Mouse (Mus musculus): ENCODE results near the gene Rc3h1.
"Not testable (repeated sequence)": the region's sequence is repeated elsewhere in the genome, so short reads cannot be mapped to it uniquely, and the experiment has no call there.

Gene Rc3h1

GRCm38 (mm10) chr1:160933896-160934482 is 27.8 kb downstream of the Rc3h1 start:
- in situ Hi-C loops (cut with MboI; ENCODE audit: unreplicated experiment in 2 of 2) = loop anchor here (5.0 to 25.0 kb wide), 6 partner anchors 82 to 1647 kb away; no protein-coding TSS in a partner anchor

DNA sequence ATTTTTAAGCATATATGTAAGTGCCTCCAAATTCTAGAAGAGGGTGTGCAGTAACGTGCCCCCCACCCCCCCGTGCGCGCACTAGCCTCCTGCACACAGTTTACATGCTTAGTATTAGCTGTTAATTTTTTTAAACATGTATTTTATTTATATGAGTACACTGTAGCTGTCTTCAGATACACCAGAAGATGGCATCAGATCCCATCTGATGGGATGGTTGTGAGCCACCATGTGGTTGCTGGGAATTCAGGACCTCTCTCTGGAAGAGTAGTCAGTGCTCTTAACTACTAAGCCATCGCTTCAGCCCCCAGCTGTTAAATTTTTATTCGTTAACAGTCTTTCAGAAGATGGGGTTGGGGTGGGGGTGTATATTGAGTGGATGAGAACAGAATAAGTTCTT is 29.3 kb downstream of the Rc3h1 start:
- in situ Hi-C loops (cut with MboI; ENCODE audit: unreplicated experiment in 2 of 2) = loop anchor here (5.0 to 25.0 kb wide), 5 partner anchors 198 to 1648 kb away; no protein-coding TSS in a partner anchor

DNA sequence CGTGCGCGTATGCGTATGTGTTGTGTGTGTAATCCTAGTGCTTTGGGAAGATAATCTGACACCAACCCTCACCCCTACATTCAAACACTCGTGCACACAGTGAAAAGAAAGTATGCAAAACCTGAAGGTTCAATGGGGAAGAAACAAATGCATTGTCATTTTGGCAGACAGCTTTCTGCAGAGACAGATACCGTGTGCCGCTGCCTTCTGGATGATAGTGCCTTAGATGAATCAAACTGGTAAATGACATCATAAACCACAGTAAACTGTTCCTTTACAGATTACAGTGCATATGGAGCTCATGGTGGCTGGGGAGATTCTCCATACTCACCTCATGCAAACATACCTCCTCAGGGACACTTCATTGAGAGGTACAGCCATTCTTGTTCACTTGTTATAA is 57.0 kb downstream of the Rc3h1 start:
- in situ Hi-C loops (cut with MboI; ENCODE audit: unreplicated experiment in 2 of 2) = loop anchor here (10.0 to 25.0 kb wide), 5 partner anchors 442 to 1749 kb away; no protein-coding TSS in a partner anchor

DNA sequence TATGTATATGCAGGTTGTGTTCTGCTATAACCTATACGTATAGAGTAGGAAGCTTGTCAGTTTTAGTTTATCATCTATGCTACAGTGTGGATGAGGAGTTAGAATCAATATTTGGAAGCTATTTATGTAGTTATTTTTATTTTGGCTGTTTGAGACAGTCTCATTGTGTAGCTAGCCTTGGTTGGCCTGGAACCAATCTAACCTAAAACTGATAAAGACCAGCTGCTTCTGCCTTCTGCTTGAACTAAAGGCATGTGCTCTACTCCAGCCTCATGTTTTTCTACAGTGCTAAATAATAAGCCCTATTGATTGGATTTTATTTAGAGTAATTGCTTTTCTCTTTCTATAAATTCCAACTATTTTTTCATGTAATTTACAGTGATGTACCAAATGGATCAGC is 61.0 kb downstream of the Rc3h1 start:
- in situ Hi-C loops (cut with MboI; ENCODE audit: unreplicated experiment in 2 of 2) = loop anchor here (10.0 to 25.0 kb wide), 5 partner anchors 438 to 1745 kb away; no protein-coding TSS in a partner anchor

DNA sequence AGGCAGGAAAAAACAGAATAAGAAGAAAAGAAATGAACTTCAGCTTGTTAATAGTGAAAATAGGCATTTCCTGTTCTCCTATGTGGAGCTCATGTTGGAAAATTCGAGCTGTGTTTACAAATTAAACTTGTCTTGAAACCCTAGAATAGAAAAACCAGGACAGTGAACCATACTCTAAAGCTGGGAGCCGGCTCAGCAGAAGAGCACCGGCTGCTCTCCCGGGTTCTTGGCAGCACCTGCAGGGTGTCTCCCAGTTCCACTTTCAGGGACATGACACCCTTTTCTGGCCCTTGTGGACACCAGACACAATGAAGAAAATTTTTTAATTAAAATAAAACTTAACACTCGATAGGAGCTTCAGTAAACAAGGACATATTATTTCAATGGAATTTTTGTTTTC is 62.4 kb downstream of the Rc3h1 start:
- in situ Hi-C loops (cut with MboI; ENCODE audit: unreplicated experiment in 2 of 2) = loop anchor here (10.0 to 25.0 kb wide), 5 partner anchors 436 to 1744 kb away; no protein-coding TSS in a partner anchor

DNA sequence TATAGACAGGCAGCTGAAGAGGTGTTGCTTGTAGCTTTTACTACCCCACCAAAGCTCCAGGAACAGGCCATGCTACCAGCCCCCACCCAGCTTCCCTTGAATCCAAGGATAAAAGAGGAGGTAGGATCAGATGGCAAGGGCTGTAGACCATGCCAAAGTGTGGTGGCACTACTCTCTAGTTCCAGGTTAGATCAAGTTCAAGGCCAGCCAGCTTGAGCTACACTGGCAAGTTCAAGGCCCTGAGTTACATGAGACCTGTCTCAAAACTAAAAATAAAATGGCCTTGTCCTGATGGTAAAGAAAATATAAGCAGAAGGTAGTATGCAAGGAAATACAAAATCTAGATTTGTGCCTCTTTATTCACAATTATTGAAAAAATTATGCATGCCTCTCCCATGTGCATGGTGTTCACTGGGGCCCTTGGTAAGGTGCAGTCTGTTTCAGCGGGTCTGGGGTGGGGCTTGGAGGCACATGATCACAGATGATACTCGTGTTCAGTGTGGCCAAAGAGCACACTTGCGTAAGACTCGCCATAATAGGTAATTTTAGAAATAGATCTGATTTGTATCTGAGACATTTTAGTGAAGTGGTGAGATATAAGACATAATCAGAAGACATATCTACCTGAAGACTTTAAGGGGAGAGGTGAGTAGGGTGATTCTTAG is 72.0 kb downstream of the Rc3h1 start, which contains the start of gene Serpinc1:
Gene Serpinc1, plus strand, starts transcription at position 515 of the 665 bp plus-strand sequence.
- in situ Hi-C loops (cut with MboI; ENCODE audit: unreplicated experiment in 2 of 2) = no loop called here

DNA sequence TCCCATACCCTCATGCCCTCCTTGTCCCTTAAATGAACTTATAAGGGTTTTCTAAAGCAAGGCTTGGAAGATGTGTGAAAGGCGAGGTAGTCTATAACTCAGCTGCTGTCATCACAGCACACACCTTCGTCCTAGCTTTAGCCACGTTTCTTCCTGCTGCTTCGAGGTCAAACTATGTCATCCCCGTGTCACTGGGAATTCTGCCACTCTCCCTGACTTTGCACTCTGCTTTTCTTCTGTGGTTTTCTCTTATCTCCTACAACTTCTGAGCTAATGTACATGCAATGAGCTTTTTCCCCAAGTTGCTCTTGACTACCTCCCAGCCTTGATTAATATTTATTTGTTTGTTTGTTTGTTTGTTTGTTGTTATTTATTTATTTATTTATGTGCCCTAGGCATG is 73.8 kb downstream of the Rc3h1 start:
- in situ Hi-C loops (cut with MboI; ENCODE audit: unreplicated experiment in 2 of 2) = no loop called here

DNA sequence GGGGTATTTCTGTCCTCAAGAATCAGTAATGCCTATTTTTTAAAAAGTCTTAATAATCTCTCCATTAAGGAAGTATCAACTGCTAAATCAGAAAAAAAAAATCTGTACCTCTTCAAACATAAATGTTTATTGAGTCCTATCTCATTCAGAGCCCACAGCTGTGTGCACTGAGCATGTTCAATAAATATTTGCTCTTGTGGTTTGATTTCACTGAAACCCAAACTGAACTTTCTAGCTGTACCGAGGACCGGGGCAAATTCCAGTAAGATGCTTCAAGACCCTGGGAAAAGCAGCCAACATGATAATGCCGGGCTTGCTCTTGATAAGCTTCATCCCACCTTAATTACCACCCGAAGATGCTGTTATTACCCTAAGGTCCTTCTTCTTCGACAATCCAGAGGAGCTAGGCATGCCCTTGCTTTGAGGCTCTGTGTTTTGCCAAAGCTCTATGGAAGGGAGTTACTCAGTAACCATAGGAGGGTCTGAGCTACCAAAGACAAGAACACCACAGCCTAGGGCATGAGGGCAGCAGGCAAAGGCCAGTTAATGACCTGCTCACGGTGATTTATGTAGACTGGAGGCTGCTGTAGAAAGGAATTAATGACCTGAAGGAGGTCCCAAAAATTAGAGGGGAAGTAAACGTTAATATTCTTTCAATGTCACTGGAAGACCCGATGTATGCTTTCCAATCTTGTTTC is 74.5 kb downstream of the Rc3h1 start:
- in situ Hi-C loops (cut with MboI; ENCODE audit: unreplicated experiment in 2 of 2) = no loop called here

GRCm38 (mm10) chr1:160981337-160981736 is 75.1 kb downstream of the Rc3h1 start:
- in situ Hi-C loops (cut with MboI; ENCODE audit: unreplicated experiment in 2 of 2) = no loop called here

DNA sequence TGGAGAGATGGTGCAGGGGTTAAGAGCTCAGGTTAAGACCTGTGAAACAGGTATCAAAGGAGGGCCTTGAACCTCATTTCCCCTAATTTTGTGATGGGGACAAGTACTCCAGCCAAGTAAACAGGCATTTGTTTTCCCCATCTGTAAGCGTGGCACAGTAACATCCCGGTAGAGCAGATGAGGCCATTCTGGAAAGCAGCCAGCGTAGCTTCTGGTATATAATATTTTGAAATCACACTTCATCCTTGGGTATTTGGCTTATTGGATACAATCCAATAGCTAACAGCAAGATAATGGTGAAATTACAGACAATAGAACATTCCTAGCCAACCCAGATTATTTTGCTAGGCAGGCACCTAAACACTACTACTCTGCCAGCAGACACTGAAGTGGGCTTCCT is 76.7 kb downstream of the Rc3h1 start:
- in situ Hi-C loops (cut with MboI; ENCODE audit: unreplicated experiment in 2 of 2) = no loop called here

GRCm38 (mm10) chr1:160984731-160985130 is 78.5 kb downstream of the Rc3h1 start:
- in situ Hi-C loops (cut with MboI; ENCODE audit: unreplicated experiment in 2 of 2) = not testable (repeated sequence)

- in situ Hi-C loops (cut with MboI; ENCODE audit: unreplicated experiment in 2 of 2) = no loop called here
These were observed 79.3 kb downstream of the Rc3h1 start for GRCm38 (mm10) chr1:160985477-160985876.

GRCm38 (mm10) chr1:160986881-160987635 is 80.8 kb downstream of the Rc3h1 start:
- in situ Hi-C loops (cut with MboI; ENCODE audit: unreplicated experiment in 2 of 2) = no loop called here

- in situ Hi-C loops (cut with MboI; ENCODE audit: unreplicated experiment in 2 of 2) = no loop called here
These were observed 83.2 kb downstream of the Rc3h1 start for GRCm38 (mm10) chr1:160989395-160989794.

- in situ Hi-C loops (cut with MboI; ENCODE audit: unreplicated experiment in 2 of 2) = no loop called here
These were observed 87.6 kb downstream of the Rc3h1 start for GRCm38 (mm10) chr1:160993851-160994250.

GRCm38 (mm10) chr1:161004942-161005341 is 98.7 kb downstream of the Rc3h1 start:
- in situ Hi-C loops (cut with MboI; ENCODE audit: unreplicated experiment in 2 of 2) = no loop called here

- in situ Hi-C loops (cut with MboI; ENCODE audit: unreplicated experiment in 2 of 2) = no loop called here
These were observed 99.3 kb downstream of the Rc3h1 start for GRCm38 (mm10) chr1:161005526-161005925.

DNA sequence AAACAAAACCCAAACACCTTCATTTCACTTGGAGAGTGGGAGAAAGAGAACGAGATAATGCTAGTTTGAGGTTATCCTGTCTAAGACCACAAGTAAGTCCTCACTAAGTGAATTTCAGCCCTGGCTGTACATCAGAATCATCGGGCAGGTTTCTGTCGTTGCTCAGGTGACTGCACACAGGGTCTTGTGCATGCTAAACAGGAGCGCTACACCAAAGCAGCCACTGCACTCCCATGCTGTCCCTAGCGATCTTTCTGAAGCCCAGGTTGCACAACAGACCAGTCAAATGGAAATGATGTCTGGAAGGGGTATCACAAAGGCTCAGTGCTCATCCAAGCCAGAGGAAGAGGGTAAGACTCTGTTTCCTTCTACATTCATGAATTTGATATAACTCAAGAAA is 100.3 kb downstream of the Rc3h1 start:
- in situ Hi-C loops (cut with MboI; ENCODE audit: unreplicated experiment in 2 of 2) = no loop called here

- in situ Hi-C loops (cut with MboI; ENCODE audit: unreplicated experiment in 2 of 2) = no loop called here
These were observed 101.8 kb downstream of the Rc3h1 start for GRCm38 (mm10) chr1:161008038-161008437.

- in situ Hi-C loops (cut with MboI; ENCODE audit: unreplicated experiment in 2 of 2) = no loop called here
These were observed 104.2 kb downstream of the Rc3h1 start for GRCm38 (mm10) chr1:161010436-161010835.

GRCm38 (mm10) chr1:161016378-161016777 is 110.2 kb downstream of the Rc3h1 start:
- in situ Hi-C loops (cut with MboI; ENCODE audit: unreplicated experiment in 2 of 2) = no loop called here
